Mouse (Mus musculus): ENCODE data around the gene Slc1a2. TPM values are rescaled to one million over a fixed set of nuclear protein-coding genes. Genes with fewer than 3 reads are reported as not detected.

The Slc1a2 gene
- total and polyA plus RNA-seq, 3 experiments = 1.3 to 1.6 (median 1.3) TPM

DNA sequence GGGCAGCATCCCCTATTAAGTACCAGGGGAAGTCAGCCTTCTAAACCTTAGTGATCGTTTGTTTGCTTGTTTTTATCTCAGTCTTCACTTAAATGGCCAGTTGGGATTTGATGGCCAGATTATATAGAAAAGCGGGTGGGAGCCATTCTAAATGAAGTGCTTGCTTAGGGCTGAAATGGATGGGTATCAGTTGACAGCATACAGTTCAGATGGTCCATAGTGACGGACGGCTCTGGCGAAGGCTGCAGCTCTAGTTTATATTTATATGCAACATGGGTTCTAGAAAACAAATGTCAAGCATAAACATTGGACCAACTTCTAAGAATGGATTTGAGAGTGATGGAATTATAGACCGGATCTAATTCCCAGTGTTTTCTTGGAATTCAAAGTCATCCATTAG lies 9.5 kb downstream of the Slc1a2 start:
- Histone ChIP-seq H3K79me2 (replicated peaks; ENCODE audit: control insufficient read depth, extremely low read depth, insufficient read depth, poor library complexity, severe bottlenecking) (no peaks in the 10 kb centered on the region; the same call in 1 of the 2 replicates), H3K4me3 (replicated peaks in 1 of 3; ENCODE audit: low read depth in 2 of 3, low read length in 2 of 3, poor library complexity in 1 of 3) (no peak overlapping the region), H3K4me2 (ENCODE audit: insufficient read depth, low read depth, poor library complexity, severe bottlenecking) (no peak overlapping the region), H3K4me1 (ENCODE audit: control insufficient read depth in 1 of 2, insufficient read depth in 2 of 2) (0 out of 4 replicates have a peak, but pooled peaks cover 0 to 3% of the 10 kb centered on the region in 2 experiments), H3K27ac (ENCODE audit: insufficient read depth, low read depth) (no peak overlapping the region), H3K9me3 (replicated peaks; ENCODE audit: low read length) (no peaks in the 10 kb centered on the region), H3K9ac (ENCODE audit: insufficient read depth, low read depth) (no peak overlapping the region), H3K36me3 (replicated peaks in 1 of 2; ENCODE audit: control insufficient read depth in 1 of 2, insufficient read depth in 1 of 2, low read length in 1 of 2) (no peaks in the 10 kb centered on the region), H3K27me3 (replicated peaks) (no peaks in the 10 kb centered on the region)
- no peak for DNase-seq (ENCODE audit: extremely low read depth)
- dilution Hi-C loops (cut with MboI; ENCODE audit: extremely low pct_ligation_motif_present, extremely low pct_unique_long_range_greater_than_20kb, low sequenced_read_pairs) = no loop called here
- in situ Hi-C loops (cut with MboI; ENCODE audit: low pct_ligation_motif_present, low pct_unique_long_range_greater_than_20kb, low sequenced_read_pairs) = loop anchor here (10.0 kb wide), 1 partner anchor 73 kb away; no protein-coding TSS in a partner anchor
- TF ChIP-seq MAZ (IDR thresholded peaks at IDR 0.05; ENCODE audit: low read depth, low read length) = no peak
- no peak for TF ChIP-seq CHD1 (IDR thresholded peaks at IDR 0.05; ENCODE audit: low read depth, low read length)
- no peak for TF ChIP-seq NRF1 (IDR thresholded peaks at IDR 0.05; ENCODE audit: low read depth, low read length)
- no peak for TF ChIP-seq ELF1 (IDR thresholded peaks at IDR 0.05; ENCODE audit: low read depth, low read length)
- no peak for TF ChIP-seq SMC3 (IDR thresholded peaks at IDR 0.05; ENCODE audit: low read depth, low read length)
- no peak for TF ChIP-seq ZNF384 (IDR thresholded peaks at IDR 0.05; ENCODE audit: low read depth, low read length)

DNA sequence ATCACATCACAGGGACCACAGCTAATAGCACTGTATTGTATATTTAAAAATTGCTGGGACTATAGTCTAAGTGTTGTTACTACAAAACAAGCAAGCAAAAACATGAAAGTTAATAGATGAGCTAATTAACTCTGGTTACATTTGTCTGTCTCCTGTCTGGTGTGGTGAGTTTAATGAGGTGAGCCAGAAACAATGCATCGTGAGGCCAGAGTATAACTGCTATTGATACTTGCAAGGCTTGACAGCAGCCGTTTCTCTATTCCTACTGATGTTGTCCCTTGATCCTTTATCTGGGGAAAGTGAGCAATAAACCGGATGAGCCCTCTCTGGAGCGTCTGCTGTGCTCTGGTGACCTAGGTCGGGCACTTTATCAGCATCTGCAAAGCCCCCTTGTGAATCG lies 11.1 kb downstream of the Slc1a2 start:
- Histone ChIP-seq H3K27ac (ENCODE audit: insufficient read depth, low read depth) (no peak overlapping the region), H3K4me3 (replicated peaks in 1 of 3; ENCODE audit: low read depth in 2 of 3, low read length in 2 of 3, poor library complexity in 1 of 3) (no peak overlapping the region), H3K27me3 (replicated peaks) (no peaks in the 10 kb centered on the region), H3K4me2 (ENCODE audit: insufficient read depth, low read depth, poor library complexity, severe bottlenecking) (no peak overlapping the region), H3K36me3 (replicated peaks in 1 of 2; ENCODE audit: control insufficient read depth in 1 of 2, insufficient read depth in 1 of 2, low read length in 1 of 2) (no peaks in the 10 kb centered on the region), H3K9ac (ENCODE audit: insufficient read depth, low read depth) (no peak overlapping the region), H3K79me2 (replicated peaks; ENCODE audit: control insufficient read depth, extremely low read depth, insufficient read depth, poor library complexity, severe bottlenecking) (no peaks in the 10 kb centered on the region), H3K9me3 (replicated peaks; ENCODE audit: low read length) (no peaks in the 10 kb centered on the region), H3K4me1 (ENCODE audit: control insufficient read depth in 1 of 2, insufficient read depth in 2 of 2) (0 out of 4 replicates have a peak, but pooled peaks cover 0 to 3% of the 10 kb centered on the region in 2 experiments)
- dilution Hi-C loops (cut with MboI; ENCODE audit: extremely low pct_ligation_motif_present, extremely low pct_unique_long_range_greater_than_20kb, low sequenced_read_pairs) = no loop called here
- TF ChIP-seq ZNF384 (IDR thresholded peaks at IDR 0.05; ENCODE audit: low read depth, low read length) = no peak
- in situ Hi-C loops (cut with MboI; ENCODE audit: low pct_ligation_motif_present, low pct_unique_long_range_greater_than_20kb, low sequenced_read_pairs) = loop anchor here (10.0 kb wide), 1 partner anchor 75 kb away; no protein-coding TSS in a partner anchor
- no peak for DNase-seq (ENCODE audit: extremely low read depth)

DNA sequence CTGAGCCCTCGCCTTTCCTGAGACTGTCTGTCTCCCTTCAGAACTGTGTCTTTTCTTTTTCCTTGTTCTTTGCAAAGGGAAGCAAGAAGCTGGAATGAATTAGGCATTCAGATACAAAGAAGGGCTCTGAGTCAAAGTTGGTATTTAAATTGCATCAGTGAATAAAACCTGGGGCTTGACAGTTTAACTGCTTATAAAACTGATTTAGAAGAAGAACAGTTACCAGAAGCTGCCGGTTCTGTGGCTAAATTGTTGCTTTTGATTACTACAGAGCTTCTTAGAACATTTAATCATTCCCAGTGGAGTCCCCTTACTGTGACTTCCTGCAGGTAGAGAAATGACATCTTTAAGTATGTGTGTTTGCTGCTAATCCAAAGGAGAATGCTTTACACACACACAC lies 16.1 kb downstream of the Slc1a2 start:
- no peak for TF ChIP-seq SIN3A (IDR thresholded peaks at IDR 0.05; ENCODE audit: low read length)
- no peak for TF ChIP-seq BHLHE40 (IDR thresholded peaks at IDR 0.05; ENCODE audit: low read depth, low read length)
- no peak for TF ChIP-seq TCF12 (IDR thresholded peaks at IDR 0.05; ENCODE audit: low read depth, low read length)
- no peak for TF ChIP-seq CHD2 (IDR thresholded peaks at IDR 0.05; ENCODE audit: low read length)
- Histone ChIP-seq H3K79me2 (replicated peaks; ENCODE audit: control insufficient read depth, extremely low read depth, insufficient read depth, poor library complexity, severe bottlenecking) (no peaks in the 10 kb centered on the region), H3K4me3 (replicated peaks in 1 of 3; ENCODE audit: low read depth in 2 of 3, low read length in 2 of 3, poor library complexity in 1 of 3) (no peak overlapping the region), H3K9me3 (replicated peaks; ENCODE audit: low read length) (no peaks in the 10 kb centered on the region), H3K9ac (ENCODE audit: insufficient read depth, low read depth) (no peak overlapping the region), H3K4me1 (ENCODE audit: control insufficient read depth in 1 of 2, insufficient read depth in 2 of 2) (peaks cover 3 to 10% of the 10 kb centered on the region in 2 experiments; a peak in 2 of 4 replicates), H3K36me3 (replicated peaks in 1 of 2; ENCODE audit: control insufficient read depth in 1 of 2, insufficient read depth in 1 of 2, low read length in 1 of 2) (no peaks in the 10 kb centered on the region), H3K27me3 (replicated peaks) (no peaks in the 10 kb centered on the region), H3K27ac (ENCODE audit: insufficient read depth, low read depth) (no peak overlapping the region), H3K4me2 (ENCODE audit: insufficient read depth, low read depth, poor library complexity, severe bottlenecking) (no peak overlapping the region)
- in situ Hi-C loops (cut with MboI; ENCODE audit: low pct_ligation_motif_present, low pct_unique_long_range_greater_than_20kb, low sequenced_read_pairs) (no loop called here), dilution Hi-C loops (cut with MboI; ENCODE audit: extremely low pct_ligation_motif_present, extremely low pct_unique_long_range_greater_than_20kb, low sequenced_read_pairs) (no loop called here)
- DNase-seq (ENCODE audit: extremely low read depth) = no peak
